Mouse (Mus musculus): Measurements from ENCODE around the gene Ndufa11. TPM values are rescaled to one million over a fixed set of nuclear protein-coding genes. Genes with fewer than 3 reads are reported as not detected.

The Ndufa11 gene
- polyA plus RNA-seq, 2 experiments, result 119 to 284 TPM

DNA sequence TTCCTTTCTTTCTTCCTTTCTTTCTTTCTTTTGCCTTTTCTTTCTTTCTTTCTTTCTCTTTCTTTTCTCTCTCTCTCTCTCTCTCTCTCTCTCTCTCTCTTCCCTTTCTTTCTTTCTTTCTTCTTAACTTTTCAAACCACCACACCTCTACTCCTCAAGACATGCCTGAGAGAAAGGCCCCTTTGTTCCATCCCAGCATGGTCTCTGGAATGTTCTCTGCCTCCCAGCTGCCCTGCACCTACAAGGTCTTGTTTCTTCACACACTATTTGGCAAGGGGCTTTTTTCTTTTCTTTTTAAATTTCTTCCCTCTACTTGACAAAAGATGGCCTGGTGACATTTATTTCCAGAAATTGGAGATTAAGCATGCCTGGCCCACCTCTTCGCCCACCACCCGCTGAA lies 12.1 kb downstream of the Ndufa11 start:
- ATAC-seq (ENCODE audit: insufficient read depth), result no peak
- DNase-seq (ENCODE audit: low read depth in 3 of 3, low spot score in 3 of 3), result no peak
- Histone ChIP-seq H3K4me2 (ENCODE audit: low read depth) (no peak overlapping the region), H3K4me3 (ENCODE audit: insufficient read depth in 1 of 2, low read depth in 2 of 2, low read length in 2 of 2) (no peak overlapping the region), H3K9ac (replicated peaks) (no peak overlapping the region), H3K4me1 (replicated peaks; ENCODE audit: control insufficient read depth in 2 of 2, insufficient read depth in 2 of 2, low read length in 1 of 2) (peaks cover 8 to 9% of the 10 kb centered on the region in 2 experiments), H3K36me3 (replicated peaks; ENCODE audit: control insufficient read depth, insufficient read depth, low read depth) (no peaks in the 10 kb centered on the region), H3K9me3 (ENCODE audit: control insufficient read depth, low read length) (no peaks in the 10 kb centered on the region), H3K27me3 (ENCODE audit: control insufficient read depth, insufficient read depth, low read length) (no peaks in the 10 kb centered on the region; the same call in none of the 2 replicates), H3K27ac (no peak overlapping the region)
- 51% methylated on average over 2 of the region's 2 CpGs for WGBS (ENCODE audit: insufficient replicate concordance)
- TF ChIP-seq EP300 (IDR thresholded peaks at IDR 0.05; ENCODE audit: low read depth) (no peak), CTCF (IDR thresholded peaks at IDR 0.05; ENCODE audit: low read depth) (no peak)

GRCm38 (mm10) chr17:56736534-56736933 lies 19.0 kb downstream of the Ndufa11 start:
- Histone ChIP-seq H3K4me2 (ENCODE audit: low read depth) (no peak overlapping the region), H3K36me3 (replicated peaks; ENCODE audit: control insufficient read depth, insufficient read depth, low read depth) (no peaks in the 10 kb centered on the region), H3K27ac (no peak overlapping the region), H3K27me3 (ENCODE audit: control insufficient read depth, insufficient read depth, low read length) (no peaks in the 10 kb centered on the region; the same call in none of the 2 replicates), H3K4me3 (ENCODE audit: insufficient read depth in 1 of 2, low read depth in 2 of 2, low read length in 2 of 2) (no peak overlapping the region), H3K9ac (replicated peaks) (no peak overlapping the region), H3K4me1 (replicated peaks; ENCODE audit: control insufficient read depth in 2 of 2, insufficient read depth in 2 of 2, low read length in 1 of 2) (no peaks in the 10 kb centered on the region), H3K9me3 (ENCODE audit: control insufficient read depth, low read length) (no peaks in the 10 kb centered on the region)
- TF ChIP-seq CTCF (IDR thresholded peaks at IDR 0.05; ENCODE audit: low read depth), result peak; percentile 85
- TF ChIP-seq EP300 (IDR thresholded peaks at IDR 0.05; ENCODE audit: low read depth), result no peak
- DNase-seq (ENCODE audit: low read depth in 3 of 3, low spot score in 3 of 3) (no peak), ATAC-seq (ENCODE audit: insufficient read depth) (no peak)
- 33% methylated on average over 8 of the region's 8 CpGs for WGBS (ENCODE audit: insufficient replicate concordance)

DNA sequence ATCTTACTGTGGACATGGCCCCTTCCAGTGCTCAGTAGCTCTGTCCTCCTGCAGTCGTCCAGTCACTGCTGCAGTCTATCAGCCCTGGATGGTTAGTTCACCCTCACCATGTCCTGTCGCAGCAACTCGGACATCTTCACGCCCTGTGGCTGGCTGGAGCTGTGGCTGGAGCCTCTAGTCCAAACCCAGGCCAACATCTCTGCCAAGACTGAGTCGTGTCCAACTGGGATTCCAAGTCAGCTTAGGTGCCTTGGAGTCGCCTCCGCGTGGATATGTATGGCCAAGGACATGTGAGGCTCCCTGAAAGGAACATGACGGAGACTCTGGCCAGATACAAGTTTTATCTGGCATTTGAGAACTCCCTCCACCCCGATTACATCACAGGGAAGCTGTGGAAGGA lies 20.7 kb downstream of the Ndufa11 start:
- 63% methylated on average over 10 of the region's 10 CpGs for WGBS (ENCODE audit: insufficient replicate concordance)
- no peak overlapping the region for H3K4me2 ChIP-seq (ENCODE audit: low read depth)
- no peak overlapping the region for H3K9ac ChIP-seq (replicated peaks)
- H3K4me3 ChIP-seq (ENCODE audit: insufficient read depth in 1 of 2, low read depth in 2 of 2, low read length in 2 of 2), result no peak overlapping the region
- ATAC-seq (ENCODE audit: insufficient read depth), result no peak
- no peak for DNase-seq (ENCODE audit: low read depth in 3 of 3, low spot score in 3 of 3)
- H3K36me3 ChIP-seq (replicated peaks; ENCODE audit: control insufficient read depth, insufficient read depth, low read depth), result no peaks in the 10 kb centered on the region
- H3K27ac ChIP-seq, result no peak overlapping the region
- no peaks in the 10 kb centered on the region; the same call in 1 of the 2 replicates for H3K27me3 ChIP-seq (ENCODE audit: control insufficient read depth, insufficient read depth, low read length)
- H3K4me1 ChIP-seq (replicated peaks; ENCODE audit: control insufficient read depth in 2 of 2, insufficient read depth in 2 of 2, low read length in 1 of 2), result no peaks in the 10 kb centered on the region
- no peaks in the 10 kb centered on the region for H3K9me3 ChIP-seq (ENCODE audit: control insufficient read depth, low read length)
- TF ChIP-seq EP300 (IDR thresholded peaks at IDR 0.05; ENCODE audit: low read depth) (no peak), CTCF (IDR thresholded peaks at IDR 0.05; ENCODE audit: low read depth) (no peak)

GRCm38 (mm10) chr17:56740118-56740787 lies 22.7 kb downstream of the Ndufa11 start:
- no peaks in the 10 kb centered on the region for H3K9me3 ChIP-seq (ENCODE audit: control insufficient read depth, low read length)
- no peak overlapping the region for H3K4me3 ChIP-seq (ENCODE audit: insufficient read depth in 1 of 2, low read depth in 2 of 2, low read length in 2 of 2)
- H3K27ac ChIP-seq, result no peak overlapping the region
- ATAC-seq (ENCODE audit: insufficient read depth), result no peak
- no peak overlapping the region for H3K4me2 ChIP-seq (ENCODE audit: low read depth)
- no peaks in the 10 kb centered on the region for H3K27me3 ChIP-seq (ENCODE audit: control insufficient read depth, insufficient read depth, low read length)
- H3K4me1 ChIP-seq (replicated peaks; ENCODE audit: control insufficient read depth in 2 of 2, insufficient read depth in 2 of 2, low read length in 1 of 2), result no peaks in the 10 kb centered on the region
- H3K9ac ChIP-seq (replicated peaks), result no peak overlapping the region
- TF ChIP-seq CTCF (IDR thresholded peaks at IDR 0.05; ENCODE audit: low read depth) (no peak), EP300 (IDR thresholded peaks at IDR 0.05; ENCODE audit: low read depth) (no peak)
- no peak for DNase-seq (ENCODE audit: low read depth in 3 of 3, low spot score in 3 of 3)
- 66% methylated on average over 17 of the region's 17 CpGs for WGBS (ENCODE audit: insufficient replicate concordance)
- no peaks in the 10 kb centered on the region for H3K36me3 ChIP-seq (replicated peaks; ENCODE audit: control insufficient read depth, insufficient read depth, low read depth)

GRCm38 (mm10) chr17:56740788-56741160 lies 23.2 kb downstream of the Ndufa11 start:
- DNase-seq (ENCODE audit: low read depth in 3 of 3, low spot score in 3 of 3) (no peak), ATAC-seq (ENCODE audit: insufficient read depth) (no peak)
- H3K4me1 ChIP-seq (replicated peaks; ENCODE audit: control insufficient read depth in 2 of 2, insufficient read depth in 2 of 2, low read length in 1 of 2), result no peaks in the 10 kb centered on the region
- H3K9ac ChIP-seq (replicated peaks), result no peak overlapping the region
- H3K4me2 ChIP-seq (ENCODE audit: low read depth), result no peak overlapping the region
- TF ChIP-seq CTCF (IDR thresholded peaks at IDR 0.05; ENCODE audit: low read depth), result no peak
- no peak for TF ChIP-seq EP300 (IDR thresholded peaks at IDR 0.05; ENCODE audit: low read depth)
- no peaks in the 10 kb centered on the region for H3K36me3 ChIP-seq (replicated peaks; ENCODE audit: control insufficient read depth, insufficient read depth, low read depth)
- H3K4me3 ChIP-seq (ENCODE audit: insufficient read depth in 1 of 2, low read depth in 2 of 2, low read length in 2 of 2), result no peak overlapping the region
- no peaks in the 10 kb centered on the region for H3K27me3 ChIP-seq (ENCODE audit: control insufficient read depth, insufficient read depth, low read length)
- H3K27ac ChIP-seq, result no peak overlapping the region
- WGBS (ENCODE audit: insufficient replicate concordance), result 69% methylated on average over 17 of the region's 17 CpGs
- no peaks in the 10 kb centered on the region for H3K9me3 ChIP-seq (ENCODE audit: control insufficient read depth, low read length)

All from liver, embryonic 14.5 days (tissue).